Mouse (Mus musculus): Measurements from ENCODE around the gene Cox7a1. TPM values are rescaled to one million over a fixed set of nuclear protein-coding genes. Genes with fewer than 3 reads are reported as not detected.
A peak's percentile ranks its signal among the peaks of the same experiment; 100 is the strongest.

The Cox7a1 gene
- polyA plus RNA-seq, 1 experiment from 2014 or later = 4.5 TPM

GRCm38 (mm10) chr7:30163113-30163512 is 20.8 kb upstream of the Cox7a1 start:
- 98% methylated on average over 5 of the region's 5 CpGs for WGBS
- ATAC-seq (ENCODE audit: insufficient read depth) = no peak
- H3K27me3 ChIP-seq (ENCODE audit: insufficient read depth, low read length) = no peaks in the 10 kb centered on the region

GRCm38 (mm10) chr7:30164745-30165144 is 19.2 kb upstream of the Cox7a1 start:
- no peak overlapping the region for H3K4me2 ChIP-seq
- DNase-seq = no peak

More at GRCm38 (mm10) chr7:30163113-30163512, 20.8 kb upstream of the Cox7a1 start:
- Histone ChIP-seq H3K27ac (ENCODE audit: low read depth) (no peak overlapping the region), H3K9ac (no peak overlapping the region), H3K4me3 (ENCODE audit: low read depth, low read length) (no peak overlapping the region), H3K9me3 (ENCODE audit: low read depth, low read length) (peaks cover 82% of the 10 kb centered on the region), H3K4me2 (no peak overlapping the region), H3K4me1 (ENCODE audit: insufficient read depth) (no peaks in the 10 kb centered on the region), H3K36me3 (ENCODE audit: insufficient read depth) (peaks cover 77% of the 10 kb centered on the region)
- no peak for DNase-seq
- TF ChIP-seq CTCF (IDR thresholded peaks at IDR 0.05; ENCODE audit: low read depth) = 0 out of 2 replicates have a peak, but pooled peaks have one; percentile 14

GRCm38 (mm10) chr7:30168914-30169582 is 14.9 kb upstream of the Cox7a1 start:
- Histone ChIP-seq H3K27me3 (ENCODE audit: insufficient read depth, low read length) (no peaks in the 10 kb centered on the region), H3K4me2 (peak overlapping the region; percentile 77), H3K36me3 (ENCODE audit: insufficient read depth) (peaks cover 20% of the 10 kb centered on the region), H3K4me3 (ENCODE audit: low read depth, low read length) (peak overlapping the region; percentile 74), H3K27ac (ENCODE audit: low read depth) (peak overlapping the region; percentile 90), H3K9ac (peak overlapping the region; percentile 91), H3K4me1 (ENCODE audit: insufficient read depth) (no peaks in the 10 kb centered on the region), H3K9me3 (ENCODE audit: low read depth, low read length) (peaks cover 29% of the 10 kb centered on the region)
- ATAC-seq (ENCODE audit: insufficient read depth) (peak; percentile 28), DNase-seq (peak; percentile 72)
- WGBS = 2% methylated on average over 21 of the region's 21 CpGs
- no peak for TF ChIP-seq CTCF (IDR thresholded peaks at IDR 0.05; ENCODE audit: low read depth)

More at GRCm38 (mm10) chr7:30164745-30165144, 19.2 kb upstream of the Cox7a1 start:
- H3K9me3 ChIP-seq (ENCODE audit: low read depth, low read length) = peaks cover 68% of the 10 kb centered on the region
- H3K36me3 ChIP-seq (ENCODE audit: insufficient read depth) = peaks cover 60% of the 10 kb centered on the region
- H3K9ac ChIP-seq = no peak overlapping the region
- no peak for TF ChIP-seq CTCF (IDR thresholded peaks at IDR 0.05; ENCODE audit: low read depth)
- no peak for ATAC-seq (ENCODE audit: insufficient read depth)
- no peak overlapping the region for H3K27ac ChIP-seq (ENCODE audit: low read depth)
- no peak overlapping the region for H3K4me3 ChIP-seq (ENCODE audit: low read depth, low read length)
- 94% methylated on average over 2 of the region's 2 CpGs for WGBS
- no peaks in the 10 kb centered on the region for H3K4me1 ChIP-seq (ENCODE audit: insufficient read depth)
- no peaks in the 10 kb centered on the region for H3K27me3 ChIP-seq (ENCODE audit: insufficient read depth, low read length)

- TF ChIP-seq CTCF (IDR thresholded peaks at IDR 0.05; ENCODE audit: low read depth) = no peak
- WGBS = under 1% methylated on average over 36 of the region's 36 CpGs
- DNase-seq = peak; percentile 98
- peak within 1 kb of the TSS; percentile 74 for H3K4me3 ChIP-seq (ENCODE audit: low read depth, low read length)
- H3K4me2 ChIP-seq = peak within 1 kb of the TSS; percentile 77
- H3K4me1 ChIP-seq (ENCODE audit: insufficient read depth) = no peaks in the 10 kb centered on the region
- H3K9me3 ChIP-seq (ENCODE audit: low read depth, low read length) = peaks cover 25% of the 10 kb centered on the region
- no peaks in the 10 kb centered on the region for H3K27me3 ChIP-seq (ENCODE audit: insufficient read depth, low read length)
- peak within 1 kb of the TSS; percentile 91 for H3K9ac ChIP-seq
- H3K27ac ChIP-seq (ENCODE audit: low read depth) = peak within 1 kb of the TSS; percentile 90
- H3K36me3 ChIP-seq (ENCODE audit: insufficient read depth) = peaks cover 15% of the 10 kb centered on the region
- ATAC-seq (ENCODE audit: insufficient read depth) = peak; percentile 98
Measured at GRCm38 (mm10) chr7:30169583-30170282, 14.2 kb upstream of the Cox7a1 start, which contains the start of gene Zfp146. Gene Zfp146, minus strand, starts transcription at chr7:30169750.

GRCm38 (mm10) chr7:30170283-30170951 is 13.5 kb upstream of the Cox7a1 start:
- WGBS = 27% methylated on average over 11 of the region's 11 CpGs
- Histone ChIP-seq H3K27ac (ENCODE audit: low read depth) (no peak overlapping the region), H3K27me3 (ENCODE audit: insufficient read depth, low read length) (no peaks in the 10 kb centered on the region), H3K9ac (peak overlapping the region; percentile 91), H3K36me3 (ENCODE audit: insufficient read depth) (peaks cover 10% of the 10 kb centered on the region), H3K4me3 (ENCODE audit: low read depth, low read length) (peak overlapping the region; percentile 74), H3K4me1 (ENCODE audit: insufficient read depth) (no peaks in the 10 kb centered on the region), H3K4me2 (peak overlapping the region; percentile 77), H3K9me3 (ENCODE audit: low read depth, low read length) (peaks cover 19% of the 10 kb centered on the region)
- peak; percentile 40; the same call in 1 of the 2 replicates for ATAC-seq (ENCODE audit: insufficient read depth)
- no peak for TF ChIP-seq CTCF (IDR thresholded peaks at IDR 0.05; ENCODE audit: low read depth)
- no peak for DNase-seq

- 75% methylated on average over 12 of the region's 12 CpGs for WGBS
- H3K27ac ChIP-seq (ENCODE audit: low read depth) = no peak overlapping the region
- ATAC-seq (ENCODE audit: insufficient read depth) = no peak
- peaks cover 13% of the 10 kb centered on the region for H3K36me3 ChIP-seq (ENCODE audit: insufficient read depth)
- TF ChIP-seq CTCF (IDR thresholded peaks at IDR 0.05; ENCODE audit: low read depth) = no peak
- H3K9ac ChIP-seq = no peak overlapping the region
- DNase-seq = no peak
- H3K27me3 ChIP-seq (ENCODE audit: insufficient read depth, low read length) = no peaks in the 10 kb centered on the region
- H3K4me1 ChIP-seq (ENCODE audit: insufficient read depth) = no peaks in the 10 kb centered on the region
- no peak overlapping the region for H3K4me2 ChIP-seq
- no peak overlapping the region for H3K4me3 ChIP-seq (ENCODE audit: low read depth, low read length)
- no peaks in the 10 kb centered on the region for H3K9me3 ChIP-seq (ENCODE audit: low read depth, low read length)
Measured at GRCm38 (mm10) chr7:30176474-30176873, 7.5 kb upstream of the Cox7a1 start.

- Histone ChIP-seq H3K4me2 (no peak overlapping the region), H3K9ac (no peak overlapping the region)
- WGBS = 71% methylated on average over 11 of the region's 11 CpGs
Measured at GRCm38 (mm10) chr7:30178256-30178655, 5.7 kb upstream of the Cox7a1 start.

More at GRCm38 (mm10) chr7:30178256-30178655, 5.7 kb upstream of the Cox7a1 start:
- H3K9me3 ChIP-seq (ENCODE audit: low read depth, low read length) = no peaks in the 10 kb centered on the region
- H3K4me3 ChIP-seq (ENCODE audit: low read depth, low read length) = no peak overlapping the region
- TF ChIP-seq CTCF (IDR thresholded peaks at IDR 0.05; ENCODE audit: low read depth) = no peak
- no peak for ATAC-seq (ENCODE audit: insufficient read depth)
- no peaks in the 10 kb centered on the region for H3K4me1 ChIP-seq (ENCODE audit: insufficient read depth)
- no peaks in the 10 kb centered on the region for H3K27me3 ChIP-seq (ENCODE audit: insufficient read depth, low read length)
- no peak overlapping the region for H3K27ac ChIP-seq (ENCODE audit: low read depth)
- H3K36me3 ChIP-seq (ENCODE audit: insufficient read depth) = peaks cover 13% of the 10 kb centered on the region
- DNase-seq = no peak
